Mouse (Mus musculus): ENCODE data around the gene Tmed2.

DNA sequence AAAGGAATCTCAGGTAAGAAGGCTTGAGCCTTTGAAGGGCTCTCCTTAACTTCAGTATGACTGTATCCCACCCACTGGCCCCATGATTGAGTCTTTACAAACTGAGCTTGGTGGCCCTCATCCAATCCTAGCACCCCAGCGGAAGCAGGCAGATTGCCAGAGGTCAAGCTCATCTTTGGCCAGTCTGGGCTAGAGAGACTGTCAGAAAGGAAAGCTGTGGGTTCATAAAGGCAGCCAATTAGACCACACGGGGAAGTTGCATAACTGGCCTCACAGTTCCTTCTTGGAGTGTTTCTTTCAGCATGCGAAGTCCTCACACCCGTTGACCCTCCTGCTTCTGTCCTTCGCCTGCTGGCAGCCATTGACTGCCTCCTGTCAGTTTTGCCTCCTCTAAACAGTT lies 42.0 kb downstream of the Tmed2 start:
- TF ChIP-seq POLR2A (IDR thresholded peaks at IDR 0.05; ENCODE audit: control insufficient read depth, low read depth, low read length), result no peak
- no peak for TF ChIP-seq CTCF (IDR thresholded peaks at IDR 0.05; ENCODE audit: control insufficient read depth, insufficient read depth, insufficient replicate concordance, low read depth, low read length)
